Mouse (Mus musculus) stomach, postnatal 0 days (tissue): ENCODE measurements around the gene Rps2. TPM values are rescaled to one million over a fixed set of nuclear protein-coding genes. Genes with fewer than 3 reads are reported as not detected.
"Not testable (repeated sequence)": the region's sequence is repeated elsewhere in the genome, so short reads cannot be mapped to it uniquely, and the experiment has no call there.

Experiments
- ATAC-seq: fragments of 200-750 bp; cut with Nextera tagmentation; 2 replicates; pipeline ENCODE4 v1.8.0; 2017; ENCODE audit not compliant: low FRiP score, low TSS enrichment
- DNase-seq: peaks from one replicate; pipeline ENCODE4 v3.0.0-alpha.2; 2016; ENCODE audit warnings: low spot score
- H3K27ac ChIP-seq: fragments of 300-500 bp; sonication (generic); replicated peaks from 2 replicates; pipeline ENCODE4 v1.5.1; 2014; ENCODE audit warnings: mild to moderate bottlenecking, control low read depth
- H3K27me3 ChIP-seq: fragments of 300-500 bp; sonication (generic); 2 replicates; pipeline ENCODE4 v1.6.1; 2014; ENCODE audit warnings: low read length; ENCODE audit not compliant: control insufficient read depth, insufficient read depth
- H3K36me3 ChIP-seq: fragments of 300-500 bp; sonication (generic); 2 replicates; pipeline ENCODE4 v1.6.1; 2014; ENCODE audit warnings: low read length, mixed read lengths; ENCODE audit not compliant: control insufficient read depth, insufficient read depth
- H3K4me1 ChIP-seq: fragments of 300-500 bp; sonication (generic); replicated peaks from 2 replicates; pipeline ENCODE4 v1.6.1; 2014; ENCODE audit warnings: antibody characterized with exemption; ENCODE audit not compliant: control insufficient read depth, insufficient read depth
- H3K4me2 ChIP-seq: fragments of 300-500 bp; sonication (generic); replicated peaks from 2 replicates; pipeline ENCODE4 v1.6.1; 2014; ENCODE audit warnings: low read depth, mild to moderate bottlenecking, control low read depth, moderate library complexity
- H3K4me3 ChIP-seq: fragments of 300-500 bp; sonication (generic); 2 replicates; pipeline ENCODE4 v1.5.1; 2014; ENCODE audit warnings: low read depth, low read length, control low read depth
- H3K9ac ChIP-seq: fragments of 300-500 bp; sonication (generic); 2 replicates; pipeline ENCODE4 v1.6.1; 2014; ENCODE audit warnings: mild to moderate bottlenecking, low read length, control low read depth, mixed read lengths
- H3K9me3 ChIP-seq: fragments of 300-500 bp; sonication (generic); 2 replicates; pipeline ENCODE4 v1.6.1; 2016; ENCODE audit warnings: low read length; ENCODE audit not compliant: control insufficient read depth
- CTCF ChIP-seq: IDR thresholded peaks from 2 replicates; pipeline ENCODE4 v1.5.1; 2016; ENCODE audit warnings: antibody characterized with exemption, low read depth, mild to moderate bottlenecking, moderate library complexity
- EP300 ChIP-seq: optimal IDR thresholded peaks from 2 replicates; pipeline ENCODE3; 2016; ENCODE audit warnings: antibody characterized with exemption
- WGBS: fragments of 180-500 bp; shearing (Covaris S2); extraction: QIAGEN DNeasy Blood & Tissue Kit; methylation state at CpG from one replicate; pipeline ENCODE4 v1.1.7; 2014; 5-methylcytosine and 5-hydroxymethylcytosine counted together
- polyA plus RNA-seq: library from polyadenylated mRNA; unstranded; fragments of >200 nt; fragmentation: Nextera tagmentation; extraction: Ambion mirVana; gene quantifications from 2 replicates; pipeline ENCODE4 v1.2.1, GENCODE M21; 2015

Rps2 gene
- polyA plus RNA-seq: 1,081 and 1,135 TPM in 2 replicates

DNA sequence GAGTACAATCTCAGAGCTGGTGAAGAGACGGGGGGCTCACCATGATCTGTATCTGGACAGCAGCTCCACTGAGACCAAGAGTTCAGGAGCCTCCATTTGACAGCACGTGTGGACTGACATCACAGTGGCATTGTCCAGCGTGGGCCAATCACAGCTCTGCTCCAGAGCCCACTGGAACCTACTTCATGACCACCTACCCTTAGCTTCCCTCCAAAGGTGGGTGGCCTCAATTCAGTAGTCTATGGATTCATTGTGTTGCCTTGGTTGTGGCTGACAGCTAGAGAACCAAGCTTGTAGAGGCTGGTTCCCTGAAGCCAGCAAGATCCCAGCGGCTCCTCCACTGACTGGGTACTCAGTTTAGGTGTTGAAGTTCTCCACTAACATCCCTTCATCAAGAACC lies at the start of gene Rps2, which contains the start of gene Rnf151:
Gene Rps2, plus strand, starts transcription at position 174 of the 400 bp plus-strand sequence.
Gene Rnf151, minus strand, starts transcription at position 121 of the 400 bp plus-strand sequence.
- 77% methylated on average over 4 of the region's 4 CpGs for WGBS

DNA sequence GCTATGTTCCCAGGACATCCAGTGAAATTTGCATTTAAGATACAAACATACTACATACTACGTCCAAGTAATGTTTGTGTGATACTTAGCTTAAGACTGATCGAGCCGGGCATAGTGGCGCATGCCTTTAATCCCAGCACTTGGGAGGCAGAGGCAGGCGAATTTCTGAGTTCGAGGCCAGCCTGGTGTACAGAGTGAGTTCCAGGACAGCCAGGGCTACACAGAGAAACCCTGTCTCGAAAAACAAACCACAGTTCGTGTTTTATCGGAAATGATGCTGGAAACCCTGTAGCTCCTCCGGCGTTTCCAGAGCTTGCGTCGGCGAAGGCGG lies 48.7 kb upstream of the Rps2 start:
- not testable (repeated sequence) for H3K36me3 ChIP-seq, H3K27me3 ChIP-seq, H3K4me1 ChIP-seq, ATAC-seq, H3K9me3 ChIP-seq, DNase-seq
- Histone ChIP-seq H3K4me2 (peak overlapping the region; percentile 55), H3K27ac (peak overlapping the region; percentile 91), H3K9ac (peak overlapping the region; percentile 38; the same call in 1 of the 2 replicates), H3K4me3 (peak overlapping the region; percentile 99)
- 10% methylated on average over 15 of the region's 15 CpGs for WGBS

More for the DNA sequence above, at the start of gene Rps2, which contains the start of gene Rnf151:
- Histone ChIP-seq H3K36me3 (peaks cover 10% of the 10 kb centered on the region), H3K27me3 (no peaks in the 10 kb centered on the region), H3K4me3 (peak within 1 kb of the TSS; percentile 50), H3K9ac (no peak within 1 kb of the TSS), H3K4me1 (0 out of 2 replicates have a peak, but pooled peaks cover 2% of the 10 kb centered on the region), H3K4me2 (peak within 1 kb of the TSS; percentile 24), H3K9me3 (no peaks in the 10 kb centered on the region), H3K27ac (no peak within 1 kb of the TSS)
- ATAC-seq: no peak
- no peak for DNase-seq
- no peak for TF ChIP-seq CTCF
- TF ChIP-seq EP300: no peak

DNA sequence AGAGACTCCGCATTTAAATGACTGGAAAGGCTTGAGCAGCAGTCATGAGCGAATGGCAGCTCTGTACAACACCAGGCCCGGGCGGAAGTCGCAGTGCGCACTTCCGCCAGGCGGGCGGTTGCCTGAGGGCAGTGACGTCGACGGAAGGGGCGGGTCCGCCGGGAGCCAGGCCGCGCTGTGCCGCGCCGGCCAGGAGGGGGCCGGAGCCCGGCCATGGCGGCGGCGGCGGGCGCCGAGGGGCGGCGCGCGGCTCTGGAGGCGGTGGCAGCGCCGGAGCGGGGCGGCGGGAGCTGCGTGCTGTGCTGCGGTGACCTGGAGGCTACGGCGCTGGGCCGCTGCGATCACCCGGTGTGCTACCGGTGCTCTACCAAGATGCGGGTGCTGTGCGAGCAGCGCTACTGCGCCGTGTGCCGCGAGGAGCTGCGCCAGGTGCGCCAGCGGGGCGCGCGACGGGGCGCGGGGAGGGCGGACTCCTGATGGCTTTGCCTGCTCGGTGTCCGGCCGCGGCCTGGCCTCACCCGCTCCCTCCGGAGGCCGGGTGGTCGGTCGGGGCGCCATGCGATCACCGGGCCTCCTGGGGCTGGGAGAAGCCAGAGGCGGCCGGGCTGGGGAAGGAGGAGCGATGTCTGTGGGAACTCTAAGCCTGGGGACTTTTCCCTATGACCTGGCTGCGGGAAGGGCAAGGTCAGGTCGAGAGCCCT lies 48.2 kb upstream of the Rps2 start, which contains the start of gene Zfp598:
Gene Zfp598, plus strand, starts transcription at position 143 of the 701 bp plus-strand sequence.
- no peaks in the 10 kb centered on the region for H3K9me3 ChIP-seq
- ATAC-seq: peak; percentile 97
- H3K4me3 ChIP-seq: peak within 1 kb of the TSS; percentile 99
- H3K27me3 ChIP-seq: no peaks in the 10 kb centered on the region
- peaks cover 3% of the 10 kb centered on the region; the same call in 1 of the 2 replicates for H3K4me1 ChIP-seq
- 1% methylated on average over 57 of the region's 80 CpGs for WGBS
- peak within 1 kb of the TSS; percentile 90 for H3K4me2 ChIP-seq
- H3K27ac ChIP-seq: peak within 1 kb of the TSS; percentile 91
- no peak for TF ChIP-seq EP300
- peak; percentile 45 for TF ChIP-seq CTCF
- peak within 1 kb of the TSS; percentile 95 for H3K9ac ChIP-seq
- H3K36me3 ChIP-seq: 0 out of 2 replicates have a peak, but pooled peaks cover 3% of the 10 kb centered on the region
- DNase-seq: peak; percentile 95

DNA sequence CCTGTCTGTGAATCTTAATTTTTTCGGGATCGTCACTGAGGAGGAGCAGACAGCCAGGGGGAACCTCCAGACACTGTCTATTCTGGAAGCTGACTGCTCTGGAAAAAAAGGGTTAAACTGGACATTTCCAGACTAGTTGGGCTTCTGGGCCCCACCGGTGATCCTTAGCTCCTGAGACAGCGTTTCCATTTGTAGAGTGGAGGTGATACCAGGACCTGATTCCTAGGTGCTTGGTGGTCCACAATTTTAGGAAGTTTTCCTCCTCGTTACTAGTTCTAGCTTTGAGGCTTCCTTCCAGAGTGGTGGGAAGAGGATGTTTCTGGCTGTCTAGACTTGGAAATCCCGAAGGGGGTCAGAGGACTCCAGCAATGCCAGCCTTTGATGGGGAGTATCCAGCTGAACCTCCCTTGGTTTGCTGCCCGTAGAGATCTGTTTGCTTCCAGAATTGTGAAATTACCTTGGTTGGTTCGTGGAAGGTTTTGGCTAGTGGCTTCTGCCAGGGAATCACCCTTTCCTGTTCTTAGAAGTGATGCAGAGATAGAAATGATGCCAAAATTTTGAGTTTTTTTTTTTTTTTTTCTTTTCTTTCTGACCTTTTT lies 47.6 kb upstream of the Rps2 start:
- Histone ChIP-seq H3K4me3 (peak overlapping the region; percentile 99), H3K4me2 (peak overlapping the region; percentile 90), H3K27me3 (no peaks in the 10 kb centered on the region), H3K4me1 (peaks cover 3% of the 10 kb centered on the region; the same call in 1 of the 2 replicates), H3K36me3 (0 out of 2 replicates have a peak, but pooled peaks cover 3% of the 10 kb centered on the region), H3K9ac (peak overlapping the region; percentile 95), H3K9me3 (no peaks in the 10 kb centered on the region), H3K27ac (peak overlapping the region; percentile 91)
- 6% methylated on average over 8 of the region's 8 CpGs for WGBS
- no peak for DNase-seq
- no peak for TF ChIP-seq EP300
- no peak for TF ChIP-seq CTCF
- no peak for ATAC-seq

- ATAC-seq (no peak), DNase-seq (no peak)
- WGBS: 61% methylated on average over 5 of the region's 5 CpGs
- Histone ChIP-seq H3K36me3 (0 out of 2 replicates have a peak, but pooled peaks cover 3% of the 10 kb centered on the region), H3K4me2 (peak overlapping the region; percentile 25), H3K9ac (peak overlapping the region; percentile 38; the same call in 1 of the 2 replicates), H3K27me3 (no peaks in the 10 kb centered on the region), H3K4me1 (peaks cover 3% of the 10 kb centered on the region; the same call in 1 of the 2 replicates), H3K27ac (no peak overlapping the region; the same call in 1 of the 2 replicates), H3K9me3 (no peaks in the 10 kb centered on the region), H3K4me3 (no peak overlapping the region)
- TF ChIP-seq EP300: no peak
- no peak for TF ChIP-seq CTCF
Measured at GRCm38 (mm10) chr17:24671346-24671745, 46.6 kb upstream of the Rps2 start.
